Mouse (Mus musculus) spleen, adult 2 months (tissue): ENCODE results near the gene Tbx10.
"Not testable (repeated sequence)": the region's sequence is repeated elsewhere in the genome, so short reads cannot be mapped to it uniquely, and the experiment has no call there.

ENCODE experiments used
- CTCF ChIP-seq: fragments of 200-500 bp; IDR thresholded peaks from 2 replicates; pipeline ENCODE4 v1.5.1; 2011; ENCODE audit warnings: mild to moderate bottlenecking, inconsistent platforms; ENCODE audit not compliant: insufficient read depth, insufficient read length, insufficient replicate concordance; ENCODE audit errors: extremely low read depth
- POLR2A ChIP-seq: fragments of 200-500 bp; IDR thresholded peaks from 2 replicates; pipeline ENCODE4 v1.6.1; 2011; ENCODE audit warnings: low read depth, low read length, inconsistent platforms

GRCm38 (mm10) chr19:4040941-4041340 lies 48.4 kb downstream of the Tbx10 start:
- TF ChIP-seq POLR2A, CTCF: not testable (repeated sequence)
